Mouse (Mus musculus) stomach, postnatal 0 days (tissue): Measurements from ENCODE around the gene Gpatch4.

Experiments
- CTCF ChIP-seq: IDR thresholded peaks from 2 replicates; pipeline ENCODE4 v1.5.1; 2016; ENCODE audit warnings: antibody characterized with exemption, low read depth, mild to moderate bottlenecking, moderate library complexity
- EP300 ChIP-seq: optimal IDR thresholded peaks from 2 replicates; pipeline ENCODE3; 2016; ENCODE audit warnings: antibody characterized with exemption

- TF ChIP-seq CTCF (no peak), EP300 (no peak)
Observed at GRCm38 (mm10) chr3:88102611-88103010, 59.7 kb downstream of the Gpatch4 start.
